Mouse (Mus musculus) ES-E14 (cell line): ENCODE data around the gene Slc28a1. TPM values are rescaled to one million over a fixed set of nuclear protein-coding genes. Genes with fewer than 3 reads are reported as not detected.
A peak's percentile ranks its signal among the peaks of the same experiment; 100 is the strongest.
"Not testable (repeated sequence)": the region's sequence is repeated elsewhere in the genome, so short reads cannot be mapped to it uniquely, and the experiment has no call there.

Experiments used
- DNase-seq: peaks from one replicate; pipeline ENCODE4 v3.0.0-alpha.2; 2013; ENCODE audit warnings: low read depth, low spot score
- H3K27ac ChIP-seq: 2 replicates; pipeline ENCODE4 v1.5.1; 2012; ENCODE audit warnings: low read depth, mild to moderate bottlenecking, low read length, moderate library complexity, mixed read lengths; ENCODE audit not compliant: poor library complexity, insufficient read depth, severe bottlenecking
- H3K36me3 ChIP-seq: 2 replicates; pipeline ENCODE4 v1.6.1; 2012; ENCODE audit warnings: mild to moderate bottlenecking, low read length, moderate library complexity, mixed read lengths; ENCODE audit not compliant: control insufficient read depth, poor library complexity, insufficient read depth, severe bottlenecking
- H3K4me1 ChIP-seq, 2 experiments: fragments of 150-350 bp in 1 of 2; sonication (generic) in 1 of 2; 2 replicates each; pipeline ENCODE4 v1.6.1; 2012; ENCODE audit warnings: low read length in 2 of 2, mild to moderate bottlenecking in 1 of 2, mixed read lengths in 1 of 2; ENCODE audit not compliant: control insufficient read depth in 2 of 2, insufficient read depth in 2 of 2, poor library complexity in 1 of 2
- H3K4me3 ChIP-seq, 2 experiments: fragments of 150-350 bp in 1 of 2; sonication (generic) in 1 of 2; 2 replicates each; pipeline ENCODE4 v1.5.1; 2012; ENCODE audit warnings: low read length in 2 of 2, low read depth in 1 of 2, mild to moderate bottlenecking in 1 of 2, mixed read lengths in 1 of 2; ENCODE audit not compliant: insufficient read depth in 1 of 2, poor library complexity in 1 of 2, severe bottlenecking in 1 of 2
- H3K9ac ChIP-seq: 2 replicates; pipeline ENCODE4 v1.6.1; 2012; ENCODE audit warnings: low read depth, mild to moderate bottlenecking, low read length, mixed read lengths; ENCODE audit not compliant: poor library complexity, insufficient read depth, severe bottlenecking
- H3K9me3 ChIP-seq: fragments of 150-350 bp; sonication (generic); 2 replicates; pipeline ENCODE4 v1.6.1; 2012; ENCODE audit warnings: low read depth, mild to moderate bottlenecking, low read length; ENCODE audit not compliant: control insufficient read depth, insufficient read depth
- CHD2 ChIP-seq: IDR thresholded peaks from 2 replicates; pipeline ENCODE4 v1.6.1; 2014; ENCODE audit warnings: mild to moderate bottlenecking, low read depth, low read length, inconsistent platforms
- HCFC1 ChIP-seq: IDR thresholded peaks from 2 replicates; pipeline ENCODE4 v1.6.1; 2012; ENCODE audit warnings: low read length, inconsistent platforms, borderline replicate concordance; ENCODE audit not compliant: insufficient read depth
- MAFK ChIP-seq: IDR thresholded peaks from 2 replicates; pipeline ENCODE4 v1.6.1; 2014; ENCODE audit warnings: mild to moderate bottlenecking, low read depth, low read length, inconsistent platforms; ENCODE audit not compliant: insufficient read depth
- ZC3H11A ChIP-seq: IDR thresholded peaks from 2 replicates; pipeline ENCODE4 v1.6.1; 2012; ENCODE audit warnings: low read depth, mild to moderate bottlenecking, inconsistent platforms, low read length, borderline replicate concordance
- ZNF384 ChIP-seq: IDR thresholded peaks from 2 replicates; pipeline ENCODE4 v1.6.1; 2012; ENCODE audit warnings: low read depth, low read length, inconsistent platforms
- in situ Hi-C, 2 experiments: fragments of 600-800 bp; cut with MboI; formaldehyde crosslinking; loops; one replicate each; pipeline ENCODE4 v1.15.1; 2025; ENCODE audit warnings: low sequenced_read_pairs in 2 of 2, inconsistent platforms in 1 of 2; ENCODE audit not compliant: unreplicated experiment in 2 of 2
- total RNA-seq: library from RNA; depleted of rRNA; stranded (reverse); fragments of 300-350 nt; gene quantifications from 2 replicates; pipeline ENCODE4 v1.2.3, GENCODE M21; 2012

Slc28a1 gene
- total RNA-seq, 1 experiment, result 44.8 TPM

GRCm38 (mm10) chr7:81152306-81152705 is 37.7 kb downstream of the Slc28a1 start:
- H3K4me3 ChIP-seq, result peak overlapping the region; percentile 60 to 74
- in situ Hi-C loops, result loop anchor here (10.0 to 25.0 kb wide), 2 partner anchors 185 to 268 kb away; partner anchors contain the start of gene Rps17 (in 1 of the 2)
- peak; percentile 82 for TF ChIP-seq MAFK
- TF ChIP-seq HCFC1, result no peak
- no peaks in the 10 kb centered on the region for H3K9me3 ChIP-seq
- peak overlapping the region; percentile 82 for H3K27ac ChIP-seq
- H3K9ac ChIP-seq, result peak overlapping the region; percentile 76
- H3K36me3 ChIP-seq, result peaks cover 6% of the 10 kb centered on the region; the same call in 1 of the 2 replicates
- peaks cover 5 to 8% of the 10 kb centered on the region in 2 experiments; a peak in 3 of 4 replicates for H3K4me1 ChIP-seq
- peak; percentile 77 for DNase-seq

GRCm38 (mm10) chr7:81152826-81153225 is 38.2 kb downstream of the Slc28a1 start:
- peak overlapping the region; percentile 17; the same call in 1 of the 2 replicates for H3K27ac ChIP-seq
- no peak for TF ChIP-seq HCFC1
- TF ChIP-seq ZC3H11A, result no peak
- TF ChIP-seq MAFK, result no peak
- TF ChIP-seq CHD2, result no peak
- TF ChIP-seq ZNF384, result no peak
- peaks cover 5 to 8% of the 10 kb centered on the region in 2 experiments; a peak in 3 of 4 replicates for H3K4me1 ChIP-seq
- DNase-seq, result no peak
- H3K9ac ChIP-seq, result peak overlapping the region; percentile 16; the same call in 1 of the 2 replicates
- H3K4me3 ChIP-seq, result peak overlapping the region; percentile 28 to 63
- H3K36me3 ChIP-seq, result peaks cover 6% of the 10 kb centered on the region; the same call in 1 of the 2 replicates
- no peaks in the 10 kb centered on the region for H3K9me3 ChIP-seq
- in situ Hi-C loops, result loop anchor here (10.0 to 25.0 kb wide), 2 partner anchors 184 to 268 kb away; partner anchors contain the start of gene Rps17 (in 1 of the 2)

DNA sequence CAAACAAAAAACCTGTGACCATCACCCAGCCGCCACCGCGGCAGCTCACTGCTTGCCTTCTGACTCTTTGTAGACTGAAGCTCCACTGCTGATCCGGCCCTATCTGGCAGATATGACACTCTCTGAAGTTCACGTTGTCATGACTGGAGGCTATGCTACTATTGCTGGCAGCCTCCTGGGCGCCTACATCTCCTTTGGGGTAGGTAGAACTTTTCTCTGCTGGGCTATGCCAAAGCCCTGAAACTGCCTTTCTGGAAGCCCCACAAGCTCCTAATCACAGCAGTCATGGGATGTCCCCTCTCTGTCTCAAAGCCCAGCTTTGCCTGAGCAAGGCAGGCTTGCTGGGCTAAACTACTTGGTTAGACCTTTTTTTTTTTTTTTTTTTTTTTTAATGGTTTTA is 38.7 kb downstream of the Slc28a1 start:
- in situ Hi-C loops, result loop anchor here (10.0 to 25.0 kb wide), 2 partner anchors 184 to 269 kb away; partner anchors contain the start of gene Rps17 (in 1 of the 2)

DNA sequence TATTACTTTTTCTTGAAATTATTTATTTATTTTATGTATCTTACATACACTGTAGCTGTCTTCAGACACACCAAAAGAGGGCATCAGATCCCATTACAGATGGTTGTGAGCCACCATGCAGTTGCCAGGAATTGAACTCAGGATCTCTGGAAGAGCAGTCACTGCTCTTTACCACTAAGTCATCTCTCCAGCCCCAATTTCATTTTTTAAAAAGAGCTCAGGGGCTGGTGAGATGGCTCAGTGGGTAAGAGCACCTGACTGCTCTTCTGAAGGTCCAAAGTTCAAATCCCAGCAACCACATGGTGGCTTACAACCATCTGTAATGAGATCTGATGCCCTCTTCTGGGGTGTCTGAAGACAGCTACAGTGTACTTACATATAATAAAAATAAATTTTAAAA is 39.6 kb downstream of the Slc28a1 start:
- H3K4me1 ChIP-seq, H3K9ac ChIP-seq, H3K27ac ChIP-seq, H3K4me3 ChIP-seq, DNase-seq, H3K36me3 ChIP-seq, H3K9me3 ChIP-seq: not testable (repeated sequence)
- in situ Hi-C loops, result loop anchor here (10.0 to 25.0 kb wide), 2 partner anchors 183 to 269 kb away; partner anchors contain the start of gene Rps17 (in 1 of the 2)

More for the DNA sequence above, 38.7 kb downstream of the Slc28a1 start:
- no peak for DNase-seq
- no peak overlapping the region for H3K27ac ChIP-seq
- H3K36me3 ChIP-seq, result peaks cover 6% of the 10 kb centered on the region; the same call in 1 of the 2 replicates
- no peaks in the 10 kb centered on the region for H3K9me3 ChIP-seq
- TF ChIP-seq ZNF384 (peak; percentile 70; the same call in 1 of the 2 replicates), ZC3H11A (no peak), MAFK (no peak)
- H3K4me1 ChIP-seq, result peaks cover 5 to 8% of the 10 kb centered on the region in 2 experiments; a peak in 3 of 4 replicates
- 0 out of 4 replicates have a peak overlapping the region, but pooled peaks of 1 of the 2 experiments have one; percentile 63 for H3K4me3 ChIP-seq
- H3K9ac ChIP-seq, result no peak overlapping the region

- DNase-seq, result peak; percentile 83
- Histone ChIP-seq H3K36me3 (peaks cover 6% of the 10 kb centered on the region; the same call in 1 of the 2 replicates), H3K4me1 (peaks cover 5 to 8% of the 10 kb centered on the region in 2 experiments; a peak in 3 of 4 replicates), H3K9ac (no peak overlapping the region), H3K4me3 (no peak overlapping the region), H3K9me3 (no peaks in the 10 kb centered on the region), H3K27ac (no peak overlapping the region)
- TF ChIP-seq CHD2 (no peak), MAFK (no peak), HCFC1 (no peak), ZC3H11A (no peak; the same call in 1 of the 2 replicates), ZNF384 (no peak)
- in situ Hi-C loops, result loop anchor here (10.0 to 25.0 kb wide), 2 partner anchors 182 to 270 kb away; partner anchors contain the start of gene Rps17 (in 1 of the 2)
Measured at GRCm38 (mm10) chr7:81154960-81155359, 40.4 kb downstream of the Slc28a1 start.
